Mouse (Mus musculus): ENCODE results near the gene Ntm.

DNA sequence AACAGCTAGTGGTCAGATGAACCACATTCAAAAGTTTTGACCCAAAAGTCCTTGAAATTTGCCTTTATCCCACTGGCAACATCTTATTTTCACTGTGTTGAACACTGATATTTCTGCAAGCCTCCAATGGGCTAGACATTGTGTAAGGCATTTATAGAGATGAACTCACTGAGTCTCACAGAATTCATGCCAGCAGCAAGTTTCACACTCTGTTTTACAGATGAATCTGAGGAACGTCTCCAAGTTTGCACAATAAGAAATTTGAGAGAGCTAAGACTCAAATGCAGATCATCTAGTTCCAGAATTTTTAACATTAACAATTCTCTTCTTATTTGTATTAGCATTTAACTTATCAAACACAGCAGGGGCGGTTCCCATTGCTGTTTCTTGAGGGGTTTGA lies 203.9 kb downstream of the Ntm start:
- no peak for TF ChIP-seq EP300 (IDR thresholded peaks at IDR 0.05; ENCODE audit: insufficient read depth, low read depth, low read length)
- no peak for TF ChIP-seq CTCF (IDR thresholded peaks at IDR 0.05)

Measured in heart, adult 2 months (tissue).